Mouse (Mus musculus): ENCODE data around the gene Chmp6.

Chmp6 gene

DNA sequence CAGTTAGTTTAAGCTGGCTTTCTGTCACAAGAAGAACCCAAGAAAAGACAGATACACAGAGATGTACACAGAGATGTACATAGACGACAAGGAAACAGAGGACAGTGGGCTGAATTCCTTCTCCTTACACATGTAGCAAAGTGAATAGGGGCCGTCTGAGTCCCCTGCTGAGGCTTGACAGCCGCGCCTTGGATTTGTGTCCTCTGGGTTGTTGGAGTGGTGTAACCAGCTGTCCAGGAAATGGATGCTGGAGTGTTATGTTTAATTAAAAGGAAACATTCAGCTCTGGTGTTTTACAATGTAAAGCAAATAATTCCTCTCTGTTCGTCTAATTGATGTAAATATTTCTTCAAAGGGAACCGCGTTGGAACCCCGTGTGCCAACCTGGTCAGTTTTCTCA, 28.6 kb downstream of the Chmp6 start:
- TF ChIP-seq CTCF (conservative IDR thresholded peaks at IDR 0.05; ENCODE audit: low read length) (no peak), POU5F1 (IDR thresholded peaks at IDR 0.05; ENCODE audit: borderline replicate concordance, low read length) (no peak), NANOG (IDR thresholded peaks at IDR 0.05; ENCODE audit: borderline replicate concordance, low read length) (no peak)
- Histone ChIP-seq H3K36me3 (ENCODE audit: insufficient read depth, low read length) (peaks cover 6% of the 10 kb centered on the region; the same call in 1 of the 2 replicates), H3K4me1 (replicated peaks; ENCODE audit: low read depth, low read length) (peaks cover 81% of the 10 kb centered on the region), H3K27me3 (ENCODE audit: insufficient read depth, low read length) (peaks cover 39% of the 10 kb centered on the region), H3K9me3 (ENCODE audit: low read length) (no peaks in the 10 kb centered on the region), H3K4me3 (replicated peaks; ENCODE audit: low read length) (peak overlapping the region; percentile 88)

DNA sequence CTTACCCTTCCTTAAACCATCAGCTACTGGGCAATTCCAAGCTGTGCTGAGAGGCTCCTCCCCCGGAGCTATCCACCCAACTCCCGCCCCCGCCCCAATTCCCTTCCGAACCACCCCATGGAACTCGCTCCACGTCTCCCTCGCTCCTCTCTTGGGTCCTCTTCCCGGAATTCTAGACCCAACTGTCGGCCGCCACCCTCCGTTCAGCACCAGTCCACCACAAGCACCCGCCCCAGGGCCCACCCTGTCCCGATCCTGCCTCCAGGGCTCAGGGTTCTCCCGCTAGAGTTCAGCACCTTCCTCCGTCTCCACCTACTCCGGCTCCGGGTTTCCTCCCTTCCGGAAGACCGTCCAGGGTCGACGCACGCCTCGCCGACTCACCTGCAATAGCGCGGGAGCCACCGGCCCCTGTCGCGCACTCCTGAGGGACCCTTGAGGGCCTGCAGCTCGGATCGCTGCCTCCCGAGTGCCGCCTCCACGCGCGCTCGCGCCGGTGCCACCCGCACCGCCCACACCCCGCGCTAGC, 29.0 kb downstream of the Chmp6 start:
- TF ChIP-seq CTCF (conservative IDR thresholded peaks at IDR 0.05; ENCODE audit: low read length) (no peak), POU5F1 (IDR thresholded peaks at IDR 0.05; ENCODE audit: borderline replicate concordance, low read length) (no peak), NANOG (IDR thresholded peaks at IDR 0.05; ENCODE audit: borderline replicate concordance, low read length) (no peak)
- peaks cover 80% of the 10 kb centered on the region for H3K4me1 ChIP-seq (replicated peaks; ENCODE audit: low read depth, low read length)

DNA sequence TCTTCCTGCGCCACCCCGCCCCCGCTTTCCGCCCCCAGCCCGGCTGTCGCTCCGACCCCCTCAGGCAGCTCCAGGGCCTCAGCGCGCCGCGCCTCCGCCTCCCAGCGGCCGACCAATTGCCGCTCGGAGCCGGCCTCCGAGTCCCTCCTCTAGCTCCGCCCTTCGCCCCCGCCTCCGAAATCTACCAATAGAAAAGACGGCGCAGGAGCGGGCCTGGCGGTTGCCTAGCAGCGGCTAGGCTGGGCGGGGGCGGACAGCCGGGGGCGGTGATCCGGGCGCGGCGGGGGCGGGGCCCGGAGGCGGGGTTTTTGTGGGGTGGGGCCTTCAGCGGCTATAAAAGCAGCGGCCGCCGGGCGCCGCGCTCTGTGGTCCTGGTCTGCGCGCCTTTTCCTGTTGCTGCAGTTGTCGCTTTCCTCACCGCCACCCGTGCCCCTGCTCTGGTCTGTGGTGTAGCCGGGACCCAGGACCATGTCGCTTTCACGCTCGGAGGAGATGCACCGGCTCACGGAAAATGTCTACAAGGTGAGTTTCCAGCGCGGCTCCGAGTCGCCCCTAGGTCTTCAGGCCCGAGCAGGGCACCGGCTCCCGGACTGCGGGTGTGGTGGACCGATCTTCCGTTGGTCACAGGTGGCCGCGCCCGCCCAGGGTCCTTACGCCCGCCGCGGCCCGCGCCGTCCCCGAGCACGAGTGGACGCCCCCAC, 29.6 kb downstream of the Chmp6 start, which contains the start of gene Baiap2:
Gene Baiap2 (plus strand): TSS at position 37 of the 701 bp plus-strand sequence.
- peak within 1 kb of the TSS; percentile 88 for H3K4me3 ChIP-seq (replicated peaks; ENCODE audit: low read length)
- H3K9me3 ChIP-seq (ENCODE audit: low read length): no peaks in the 10 kb centered on the region
- H3K36me3 ChIP-seq (ENCODE audit: insufficient read depth, low read length): peaks cover 6% of the 10 kb centered on the region; the same call in 1 of the 2 replicates
- H3K4me1 ChIP-seq (replicated peaks; ENCODE audit: low read depth, low read length): peaks cover 80% of the 10 kb centered on the region
- H3K27me3 ChIP-seq (ENCODE audit: insufficient read depth, low read length): peaks cover 39% of the 10 kb centered on the region
- TF ChIP-seq CTCF (conservative IDR thresholded peaks at IDR 0.05; ENCODE audit: low read length) (no peak), POU5F1 (IDR thresholded peaks at IDR 0.05; ENCODE audit: borderline replicate concordance, low read length) (no peak), NANOG (IDR thresholded peaks at IDR 0.05; ENCODE audit: borderline replicate concordance, low read length) (no peak)

More for the DNA sequence above, 29.0 kb downstream of the Chmp6 start:
- Histone ChIP-seq H3K9me3 (ENCODE audit: low read length) (no peaks in the 10 kb centered on the region), H3K4me3 (replicated peaks; ENCODE audit: low read length) (peak overlapping the region; percentile 88), H3K36me3 (ENCODE audit: insufficient read depth, low read length) (peaks cover 6% of the 10 kb centered on the region; the same call in 1 of the 2 replicates), H3K27me3 (ENCODE audit: insufficient read depth, low read length) (peaks cover 39% of the 10 kb centered on the region)

DNA sequence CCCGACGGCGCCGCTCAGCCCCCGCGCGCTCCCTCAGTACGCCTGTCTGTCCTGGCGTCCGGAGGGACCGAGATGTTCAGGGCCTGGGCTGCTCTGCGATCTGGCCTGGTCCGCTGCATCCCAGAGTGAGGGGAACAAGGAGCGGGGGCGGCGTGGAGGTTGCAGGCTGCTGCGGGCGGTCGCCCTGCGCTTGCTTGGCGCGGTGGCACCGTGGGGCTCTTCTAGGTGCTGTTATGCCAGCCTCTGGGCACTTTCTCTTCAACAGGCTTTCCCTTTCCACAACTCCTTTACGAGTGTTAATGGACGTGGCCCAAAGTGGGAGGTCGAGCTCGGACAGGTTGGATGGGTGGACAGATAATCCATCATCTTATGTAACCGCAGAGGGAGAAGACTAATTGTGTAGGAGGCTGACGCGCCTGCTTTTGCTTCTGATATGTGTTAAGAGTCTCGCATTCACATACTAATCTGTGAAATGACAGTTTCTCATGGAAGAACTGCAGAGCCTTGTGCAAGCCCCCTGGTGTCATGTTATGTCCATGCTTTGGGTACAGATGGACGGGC, 30.3 kb downstream of the Chmp6 start:
- TF ChIP-seq POU5F1 (IDR thresholded peaks at IDR 0.05; ENCODE audit: borderline replicate concordance, low read length) (no peak), CTCF (conservative IDR thresholded peaks at IDR 0.05; ENCODE audit: low read length) (no peak), NANOG (IDR thresholded peaks at IDR 0.05; ENCODE audit: borderline replicate concordance, low read length) (no peak)
- Histone ChIP-seq H3K4me3 (replicated peaks; ENCODE audit: low read length) (peak overlapping the region; percentile 88), H3K36me3 (ENCODE audit: insufficient read depth, low read length) (peaks cover 6% of the 10 kb centered on the region; the same call in 1 of the 2 replicates), H3K9me3 (ENCODE audit: low read length) (no peaks in the 10 kb centered on the region), H3K27me3 (ENCODE audit: insufficient read depth, low read length) (peaks cover 39% of the 10 kb centered on the region), H3K4me1 (replicated peaks; ENCODE audit: low read depth, low read length) (peaks cover 80% of the 10 kb centered on the region)

DNA sequence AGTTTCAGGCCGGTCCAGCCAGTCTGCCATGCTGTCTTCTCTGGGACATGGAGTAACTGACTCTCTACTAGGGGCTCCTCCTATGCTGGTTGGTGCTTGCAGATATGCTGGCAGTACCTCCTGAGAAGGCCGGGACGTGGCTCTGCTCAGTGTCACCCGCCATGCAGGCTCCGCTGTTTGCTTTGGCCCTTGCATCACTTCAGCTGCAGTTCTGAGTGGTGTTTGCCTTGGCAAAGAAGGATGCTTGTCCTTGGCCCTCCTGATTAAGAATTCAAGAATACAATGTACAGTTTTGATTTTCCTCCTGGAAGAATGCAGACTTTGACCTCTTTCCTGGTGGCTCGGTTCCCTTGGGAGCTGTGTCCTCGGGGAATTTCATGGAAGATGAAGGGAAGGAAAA, 32.1 kb downstream of the Chmp6 start:
- Histone ChIP-seq H3K4me1 (replicated peaks; ENCODE audit: low read depth, low read length) (peaks cover 75% of the 10 kb centered on the region), H3K27me3 (ENCODE audit: insufficient read depth, low read length) (peaks cover 39% of the 10 kb centered on the region), H3K4me3 (replicated peaks; ENCODE audit: low read length) (no peak overlapping the region), H3K36me3 (ENCODE audit: insufficient read depth, low read length) (peaks cover 6% of the 10 kb centered on the region; the same call in 1 of the 2 replicates), H3K9me3 (ENCODE audit: low read length) (no peaks in the 10 kb centered on the region)
- TF ChIP-seq CTCF (conservative IDR thresholded peaks at IDR 0.05; ENCODE audit: low read length) (no peak), NANOG (IDR thresholded peaks at IDR 0.05; ENCODE audit: borderline replicate concordance, low read length) (no peak), POU5F1 (IDR thresholded peaks at IDR 0.05; ENCODE audit: borderline replicate concordance, low read length) (no peak)

DNA sequence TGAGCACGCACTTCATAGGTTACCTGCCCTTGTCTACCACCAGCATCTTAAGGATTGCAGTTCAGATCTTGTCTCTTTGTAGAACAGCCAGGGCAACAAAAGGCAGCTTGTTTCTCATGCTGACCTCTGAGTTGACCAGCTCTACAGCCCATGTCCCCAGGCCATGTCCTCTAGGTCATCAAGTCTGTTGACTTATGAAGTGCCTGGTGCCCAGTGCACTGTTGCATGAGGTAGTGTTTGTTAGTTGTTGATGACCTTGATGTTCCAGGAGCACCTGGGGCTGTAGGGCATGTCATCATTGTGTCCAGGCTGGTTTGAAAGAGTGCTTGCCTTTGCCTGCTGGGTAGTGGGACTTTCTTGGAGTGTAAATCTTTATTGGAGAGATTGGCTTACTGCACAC, 34.2 kb downstream of the Chmp6 start:
- TF ChIP-seq NANOG (IDR thresholded peaks at IDR 0.05; ENCODE audit: borderline replicate concordance, low read length) (no peak), CTCF (conservative IDR thresholded peaks at IDR 0.05; ENCODE audit: low read length) (no peak), POU5F1 (IDR thresholded peaks at IDR 0.05; ENCODE audit: borderline replicate concordance, low read length) (no peak)

DNA sequence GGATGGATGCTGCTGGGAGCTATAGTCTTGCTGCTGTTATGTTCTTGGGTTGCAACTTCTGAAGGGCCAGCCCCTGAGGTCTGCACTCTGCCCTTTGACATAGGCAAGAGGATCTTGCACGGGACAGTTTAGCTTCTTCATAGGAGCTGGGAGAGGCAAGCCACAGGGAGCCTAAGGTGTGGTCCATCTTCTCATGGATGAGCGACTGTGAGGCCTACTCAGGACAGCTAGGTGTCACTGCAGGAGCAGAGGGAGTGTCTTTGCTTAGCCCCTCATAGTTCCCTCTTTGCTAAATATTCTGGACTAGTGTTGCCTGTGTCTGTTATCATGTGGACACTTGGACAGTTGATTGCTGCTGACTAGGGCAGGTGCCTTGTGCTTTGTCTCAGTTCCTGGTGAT, 34.7 kb downstream of the Chmp6 start:
- Histone ChIP-seq H3K27me3 (ENCODE audit: insufficient read depth, low read length) (peaks cover 29% of the 10 kb centered on the region), H3K9me3 (ENCODE audit: low read length) (no peaks in the 10 kb centered on the region), H3K4me1 (replicated peaks; ENCODE audit: low read depth, low read length) (peaks cover 71% of the 10 kb centered on the region), H3K4me3 (replicated peaks; ENCODE audit: low read length) (no peak overlapping the region; the same call in 1 of the 2 replicates), H3K36me3 (ENCODE audit: insufficient read depth, low read length) (peaks cover 6% of the 10 kb centered on the region; the same call in 1 of the 2 replicates)
- TF ChIP-seq CTCF (conservative IDR thresholded peaks at IDR 0.05; ENCODE audit: low read length) (peak; percentile 6; the same call in 1 of the 2 replicates), POU5F1 (IDR thresholded peaks at IDR 0.05; ENCODE audit: borderline replicate concordance, low read length) (no peak)

More for the DNA sequence above, 34.2 kb downstream of the Chmp6 start:
- H3K27me3 ChIP-seq (ENCODE audit: insufficient read depth, low read length): peaks cover 29% of the 10 kb centered on the region
- peaks cover 6% of the 10 kb centered on the region; the same call in 1 of the 2 replicates for H3K36me3 ChIP-seq (ENCODE audit: insufficient read depth, low read length)
- H3K4me3 ChIP-seq (replicated peaks; ENCODE audit: low read length): no peak overlapping the region
- no peaks in the 10 kb centered on the region for H3K9me3 ChIP-seq (ENCODE audit: low read length)
- H3K4me1 ChIP-seq (replicated peaks; ENCODE audit: low read depth, low read length): peaks cover 68% of the 10 kb centered on the region

DNA sequence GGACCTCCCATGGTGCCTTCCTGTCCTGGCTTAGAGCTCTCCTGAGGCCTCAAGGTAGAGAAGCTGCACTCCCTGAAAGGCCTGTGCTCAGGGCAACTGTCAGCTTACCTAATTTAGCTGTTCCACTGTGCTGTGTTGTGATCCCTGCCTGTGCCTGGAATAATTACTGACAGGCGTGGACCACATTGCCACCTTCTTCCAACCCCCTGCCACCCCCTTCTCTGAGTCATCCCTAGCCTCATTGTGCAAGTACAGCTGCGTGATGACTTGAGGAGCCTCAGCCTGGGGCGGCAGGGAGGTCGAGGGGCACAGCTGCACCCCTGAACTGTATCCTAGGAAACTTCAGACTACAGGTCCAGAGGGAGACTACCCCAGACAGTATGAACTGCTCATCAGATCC, 35.1 kb downstream of the Chmp6 start:
- no peaks in the 10 kb centered on the region for H3K9me3 ChIP-seq (ENCODE audit: low read length)
- TF ChIP-seq NANOG (IDR thresholded peaks at IDR 0.05; ENCODE audit: borderline replicate concordance, low read length) (no peak), CTCF (conservative IDR thresholded peaks at IDR 0.05; ENCODE audit: low read length) (no peak), POU5F1 (IDR thresholded peaks at IDR 0.05; ENCODE audit: borderline replicate concordance, low read length) (no peak)
- no peak overlapping the region; the same call in 1 of the 2 replicates for H3K4me3 ChIP-seq (replicated peaks; ENCODE audit: low read length)
- peaks cover 26% of the 10 kb centered on the region for H3K27me3 ChIP-seq (ENCODE audit: insufficient read depth, low read length)
- H3K4me1 ChIP-seq (replicated peaks; ENCODE audit: low read depth, low read length): peaks cover 75% of the 10 kb centered on the region
- peaks cover 6% of the 10 kb centered on the region; the same call in 1 of the 2 replicates for H3K36me3 ChIP-seq (ENCODE audit: insufficient read depth, low read length)

Data from E14TG2a.4 (cell line).